Mouse (Mus musculus) embryonic facial prominence, embryonic 12.5 days (tissue): ENCODE measurements around the gene Cd69. TPM values are rescaled to one million over a fixed set of nuclear protein-coding genes. Genes with fewer than 3 reads are reported as not detected.

Source experiments
- ATAC-seq: fragments of 200-750 bp; cut with Nextera tagmentation; 2 replicates; pipeline ENCODE4 v1.8.0; 2017; ENCODE audit not compliant: insufficient number of reproducible peaks, insufficient read depth, low FRiP score, low TSS enrichment
- H3K27ac ChIP-seq: fragments of 300-500 bp; sonication (generic); 2 replicates; pipeline ENCODE4 v1.5.1; 2016; ENCODE audit warnings: mild to moderate bottlenecking
- H3K27me3 ChIP-seq: fragments of 300-500 bp; sonication (generic); 2 replicates; pipeline ENCODE4 v1.6.1; 2016; ENCODE audit warnings: mild to moderate bottlenecking, moderate library complexity
- H3K36me3 ChIP-seq: fragments of 300-500 bp; sonication (generic); 2 replicates; pipeline ENCODE4 v1.6.1; 2016; ENCODE audit warnings: mild to moderate bottlenecking
- H3K4me1 ChIP-seq: fragments of 300-500 bp; sonication (generic); 2 replicates; pipeline ENCODE4 v1.6.1; 2016
- H3K4me2 ChIP-seq: fragments of 300-500 bp; sonication (generic); replicated peaks from 2 replicates; pipeline ENCODE4 v1.6.1; 2016; ENCODE audit warnings: mild to moderate bottlenecking, moderate library complexity
- H3K4me3 ChIP-seq: fragments of 300-500 bp; sonication (generic); 2 replicates; pipeline ENCODE4 v1.5.1; 2016; ENCODE audit warnings: mild to moderate bottlenecking
- H3K9ac ChIP-seq: fragments of 300-500 bp; sonication (generic); 2 replicates; pipeline ENCODE4 v1.6.1; 2016; ENCODE audit warnings: mild to moderate bottlenecking, moderate library complexity
- H3K9me3 ChIP-seq: fragments of 300-500 bp; sonication (generic); 2 replicates; pipeline ENCODE4 v1.6.1; 2016; ENCODE audit warnings: mild to moderate bottlenecking, moderate library complexity
- WGBS: fragments of 180-500 bp; shearing (Covaris S2); methylation state at CpG from one replicate; pipeline ENCODE4 v1.1.7; 2016; 5-methylcytosine and 5-hydroxymethylcytosine counted together
- polyA plus RNA-seq: library from polyadenylated mRNA; unstranded; fragments of >200 nt; fragmentation: Nextera tagmentation; extraction: Ambion mirVana; gene quantifications from 2 replicates; pipeline ENCODE4 v1.2.1, GENCODE M21; 2016

Gene Cd69
- polyA plus RNA-seq, result not detected in 2 replicates

DNA sequence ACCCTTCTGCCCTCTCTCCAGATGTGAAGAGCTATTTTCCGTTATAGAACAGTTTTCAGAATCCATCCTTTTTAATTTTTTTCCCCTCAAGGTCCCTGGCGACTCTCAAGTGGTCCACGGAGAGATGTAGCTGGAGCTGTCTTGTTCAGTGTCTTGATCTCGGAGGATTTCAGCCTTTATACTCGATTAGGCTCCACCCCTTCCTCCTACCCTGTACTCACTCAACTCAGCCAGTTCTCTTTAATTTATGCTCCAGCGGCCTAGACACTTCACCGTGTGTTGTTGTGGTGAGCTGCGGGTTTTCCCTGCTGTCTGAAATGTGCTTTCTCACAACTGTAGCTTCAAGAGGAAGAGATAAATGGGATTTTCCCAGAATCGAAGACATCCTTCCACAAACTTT is at the start of gene Cd69:
TSS of gene Cd69 (minus strand) at position 217 of the 400 bp plus-strand sequence.
- Histone ChIP-seq H3K4me2 (no peak within 1 kb of the TSS), H3K36me3 (no peaks in the 10 kb centered on the region), H3K4me1 (no peaks in the 10 kb centered on the region), H3K9ac (no peak within 1 kb of the TSS), H3K4me3 (no peak within 1 kb of the TSS), H3K27ac (no peak within 1 kb of the TSS), H3K27me3 (no peaks in the 10 kb centered on the region), H3K9me3 (no peaks in the 10 kb centered on the region)
- 76% methylated on average over 9 of the region's 9 CpGs for WGBS
- no peak for ATAC-seq

DNA sequence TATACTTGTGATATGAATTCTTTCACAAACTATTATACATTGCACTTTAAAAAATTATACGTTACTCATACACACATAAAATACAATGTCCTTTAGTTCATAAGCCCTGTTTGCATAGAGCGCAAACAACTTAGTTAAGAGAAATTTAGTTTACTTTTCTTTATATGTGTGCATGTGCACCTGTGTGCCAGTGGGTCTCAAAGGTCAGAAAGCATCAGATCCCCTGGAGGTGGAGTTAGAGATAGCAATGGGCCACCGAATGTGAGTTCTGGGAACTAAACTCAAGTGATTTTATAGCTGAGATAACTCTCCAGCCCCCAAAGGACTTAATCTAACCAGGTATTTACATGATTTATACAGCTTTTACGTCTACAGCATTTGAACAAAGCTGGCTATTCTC is 44.1 kb upstream of the Cd69 start:
- Histone ChIP-seq H3K4me3 (no peak overlapping the region), H3K9ac (no peak overlapping the region), H3K27me3 (no peaks in the 10 kb centered on the region), H3K27ac (no peak overlapping the region), H3K4me1 (no peaks in the 10 kb centered on the region), H3K4me2 (no peak overlapping the region), H3K9me3 (no peaks in the 10 kb centered on the region), H3K36me3 (no peaks in the 10 kb centered on the region)
- 73% methylated on average over 4 of the region's 4 CpGs for whole genome bisulfite sequencing
- no peak for ATAC-seq

DNA sequence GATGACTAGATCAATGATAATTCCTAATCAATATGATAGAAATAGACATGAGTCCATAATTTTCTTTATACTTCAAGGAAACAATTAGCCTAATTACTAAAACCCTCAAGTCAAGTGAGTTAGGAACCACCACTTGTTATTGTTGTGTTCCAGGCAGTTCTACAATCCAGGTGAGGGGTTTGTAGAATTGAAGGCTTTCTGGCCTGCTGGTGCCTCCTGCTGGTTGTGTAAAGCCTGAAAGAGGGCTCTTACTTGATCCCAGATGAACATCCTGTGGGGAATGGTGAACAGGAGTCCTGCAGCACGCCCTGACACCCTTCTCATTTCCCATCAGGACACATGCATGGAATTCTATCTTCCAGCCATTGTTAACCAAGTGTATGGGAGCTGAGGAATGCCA is 43.2 kb upstream of the Cd69 start:
- WGBS, result 35% methylated on average over 1 of the region's 1 CpGs
- Histone ChIP-seq H3K4me2 (no peak overlapping the region), H3K9ac (no peak overlapping the region)

DNA sequence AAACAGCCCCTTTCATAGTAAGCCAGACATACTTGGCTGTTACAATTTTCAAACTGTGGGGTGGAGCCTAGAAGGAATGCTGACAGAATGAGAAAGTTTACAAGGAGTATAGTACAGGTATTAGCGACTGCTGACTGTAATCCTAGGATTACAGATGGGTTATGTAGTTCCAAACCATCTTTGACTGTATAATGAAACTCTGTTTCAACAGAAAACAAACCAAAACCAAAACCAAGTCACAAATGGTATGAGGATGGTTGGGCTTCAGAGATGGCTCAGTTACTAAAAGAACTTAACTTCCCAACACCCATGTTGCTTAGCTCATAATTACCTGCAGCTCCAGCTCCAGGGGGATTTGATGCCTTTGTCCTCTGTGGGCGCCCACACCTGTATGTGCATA is 41.2 kb upstream of the Cd69 start:
- ATAC-seq, result no peak
- no peak overlapping the region for H3K4me3 ChIP-seq
- H3K4me1 ChIP-seq, result no peaks in the 10 kb centered on the region
- 67% methylated on average over 2 of the region's 2 CpGs for WGBS
- no peaks in the 10 kb centered on the region for H3K9me3 ChIP-seq
- H3K4me2 ChIP-seq, result no peak overlapping the region
- no peaks in the 10 kb centered on the region for H3K36me3 ChIP-seq
- no peaks in the 10 kb centered on the region for H3K27me3 ChIP-seq
- H3K9ac ChIP-seq, result no peak overlapping the region
- H3K27ac ChIP-seq, result no peak overlapping the region

More for the DNA sequence above, 43.2 kb upstream of the Cd69 start:
- H3K27ac ChIP-seq, result no peak overlapping the region
- H3K36me3 ChIP-seq, result no peaks in the 10 kb centered on the region
- no peaks in the 10 kb centered on the region for H3K27me3 ChIP-seq
- no peak overlapping the region for H3K4me3 ChIP-seq
- no peaks in the 10 kb centered on the region for H3K9me3 ChIP-seq
- no peak for ATAC-seq
- no peaks in the 10 kb centered on the region for H3K4me1 ChIP-seq

DNA sequence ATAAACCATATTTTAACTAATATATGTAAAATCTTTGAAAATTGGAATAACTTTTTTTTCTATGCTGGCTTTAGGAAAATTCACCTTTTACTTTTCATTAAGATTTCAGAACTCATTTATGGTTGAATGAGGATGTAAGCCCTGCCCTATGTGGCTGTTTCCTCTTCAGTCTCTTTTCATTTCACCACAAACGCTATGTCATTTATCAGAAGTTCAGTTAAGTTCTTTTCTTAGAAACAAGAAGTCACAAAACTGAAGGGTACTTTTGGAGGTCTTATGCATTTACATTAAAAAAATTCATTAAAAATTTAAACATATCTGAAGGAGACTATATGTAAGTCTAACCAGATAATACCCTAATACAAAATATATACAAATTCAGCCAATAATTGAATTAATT is 40.5 kb upstream of the Cd69 start:
- H3K27me3 ChIP-seq, result no peaks in the 10 kb centered on the region

DNA sequence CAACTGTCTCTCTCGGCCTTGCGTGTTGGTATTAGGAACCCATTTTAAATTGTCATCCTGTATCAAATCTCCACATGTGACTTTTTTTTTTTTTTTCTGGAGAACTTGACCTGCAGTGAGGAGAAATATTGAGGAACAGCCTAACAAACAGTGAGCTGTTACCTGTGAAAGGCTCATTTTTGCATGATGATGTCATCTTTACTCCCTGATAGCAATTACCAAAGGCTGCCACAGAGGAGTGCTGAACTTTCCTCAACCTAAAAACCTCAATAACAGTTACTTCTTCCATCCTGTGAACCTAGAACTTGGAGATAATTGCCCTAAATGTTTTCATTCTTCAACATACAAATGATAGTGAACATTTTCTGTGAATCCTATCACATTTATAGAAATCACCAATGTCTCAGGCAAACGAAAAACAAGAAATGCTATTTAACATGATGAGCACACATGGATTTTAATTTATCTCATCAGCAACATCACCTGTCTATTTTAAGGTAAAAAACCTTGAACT is 39.5 kb upstream of the Cd69 start:
- no peak for ATAC-seq
- 78% methylated on average over 3 of the region's 3 CpGs for WGBS
- Histone ChIP-seq H3K4me2 (no peak overlapping the region), H3K9me3 (no peaks in the 10 kb centered on the region), H3K36me3 (no peaks in the 10 kb centered on the region), H3K4me3 (no peak overlapping the region), H3K27ac (no peak overlapping the region), H3K27me3 (no peaks in the 10 kb centered on the region), H3K9ac (no peak overlapping the region), H3K4me1 (no peaks in the 10 kb centered on the region)

More for the DNA sequence above, 40.5 kb upstream of the Cd69 start:
- Histone ChIP-seq H3K9me3 (no peaks in the 10 kb centered on the region), H3K27ac (no peak overlapping the region), H3K4me3 (no peak overlapping the region), H3K4me2 (no peak overlapping the region), H3K4me1 (no peaks in the 10 kb centered on the region), H3K9ac (no peak overlapping the region), H3K36me3 (no peaks in the 10 kb centered on the region)
- WGBS, result 79% methylated on average over 1 of the region's 1 CpGs
- ATAC-seq, result no peak

DNA sequence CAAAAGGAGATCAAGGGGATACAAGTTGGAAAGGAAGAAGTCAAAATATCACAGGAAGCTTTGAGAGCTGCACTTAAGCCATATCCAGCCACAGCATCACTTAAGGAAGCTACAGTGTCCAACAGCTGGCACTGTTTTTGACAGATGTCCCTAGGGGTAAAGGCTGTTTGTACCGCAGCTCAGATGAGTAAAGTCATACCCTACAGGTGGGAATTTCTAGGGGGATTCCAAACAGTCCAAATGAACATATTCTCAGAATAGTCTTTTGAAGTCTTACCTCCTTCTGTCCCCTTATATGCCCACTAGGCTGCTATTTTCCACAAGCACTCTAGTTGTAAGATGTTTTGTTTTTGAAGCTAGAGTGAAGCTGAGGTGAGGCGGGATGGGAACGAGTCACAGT is 37.3 kb upstream of the Cd69 start:
- H3K9ac ChIP-seq, result no peak overlapping the region
- H3K4me1 ChIP-seq, result no peaks in the 10 kb centered on the region
- H3K27ac ChIP-seq, result no peak overlapping the region
- WGBS, result 76% methylated on average over 3 of the region's 3 CpGs
- ATAC-seq, result no peak
- H3K27me3 ChIP-seq, result no peaks in the 10 kb centered on the region
- no peak overlapping the region for H3K4me2 ChIP-seq
- H3K4me3 ChIP-seq, result no peak overlapping the region
- H3K9me3 ChIP-seq, result no peaks in the 10 kb centered on the region
- H3K36me3 ChIP-seq, result no peaks in the 10 kb centered on the region

DNA sequence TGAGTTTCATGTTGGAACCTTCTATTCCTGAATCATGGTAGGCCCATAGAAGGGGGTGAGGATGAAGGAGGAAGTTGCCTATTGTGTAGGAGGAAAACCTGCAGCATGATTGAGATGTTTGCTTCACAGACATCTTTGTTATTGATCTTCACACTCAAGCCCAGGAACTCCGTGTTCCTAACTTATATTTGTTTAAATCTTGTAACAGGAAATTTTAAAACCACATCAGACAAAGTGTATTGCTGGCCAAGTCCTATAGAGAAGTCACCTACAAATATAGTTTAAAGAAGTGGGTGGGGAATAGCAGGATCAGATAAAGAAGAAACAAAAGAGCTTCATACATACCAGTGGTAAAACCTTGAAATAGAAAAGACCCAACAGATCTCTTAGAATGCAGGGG is 28.9 kb upstream of the Cd69 start:
- no peaks in the 10 kb centered on the region for H3K4me1 ChIP-seq
- H3K4me2 ChIP-seq, result no peak overlapping the region
- no peak overlapping the region for H3K4me3 ChIP-seq
- H3K36me3 ChIP-seq, result no peaks in the 10 kb centered on the region
- H3K27me3 ChIP-seq, result no peaks in the 10 kb centered on the region
- ATAC-seq, result no peak
- no peaks in the 10 kb centered on the region for H3K9me3 ChIP-seq
- H3K9ac ChIP-seq, result no peak overlapping the region
- H3K27ac ChIP-seq, result no peak overlapping the region
- WGBS, result 59% methylated on average over 1 of the region's 1 CpGs

DNA sequence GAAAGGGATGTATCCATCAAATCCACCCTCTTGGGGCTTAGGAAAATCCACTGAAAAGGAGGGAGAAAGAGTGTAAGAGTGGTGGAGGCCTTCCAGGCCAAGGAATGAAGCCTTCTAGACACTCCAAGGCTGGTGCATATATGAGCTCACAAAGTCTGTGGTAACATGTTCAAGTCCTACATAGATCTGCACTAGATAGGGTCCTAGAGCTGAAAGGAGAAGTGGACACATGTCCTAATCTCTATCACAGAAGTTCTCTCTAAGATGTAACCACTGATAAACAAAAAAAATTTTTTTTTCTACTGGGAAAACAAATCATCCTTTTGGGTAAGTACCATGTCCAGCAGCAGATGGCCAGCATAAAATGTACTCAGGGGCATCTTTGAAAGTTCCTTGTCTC is 13.5 kb upstream of the Cd69 start:
- H3K27ac ChIP-seq, result no peak overlapping the region
- H3K36me3 ChIP-seq, result no peaks in the 10 kb centered on the region
- H3K9me3 ChIP-seq, result no peaks in the 10 kb centered on the region
- no peak for ATAC-seq
- no peak overlapping the region for H3K9ac ChIP-seq
- no peak overlapping the region for H3K4me2 ChIP-seq
- no peaks in the 10 kb centered on the region for H3K4me1 ChIP-seq
- no peaks in the 10 kb centered on the region for H3K27me3 ChIP-seq
- no peak overlapping the region for H3K4me3 ChIP-seq

DNA sequence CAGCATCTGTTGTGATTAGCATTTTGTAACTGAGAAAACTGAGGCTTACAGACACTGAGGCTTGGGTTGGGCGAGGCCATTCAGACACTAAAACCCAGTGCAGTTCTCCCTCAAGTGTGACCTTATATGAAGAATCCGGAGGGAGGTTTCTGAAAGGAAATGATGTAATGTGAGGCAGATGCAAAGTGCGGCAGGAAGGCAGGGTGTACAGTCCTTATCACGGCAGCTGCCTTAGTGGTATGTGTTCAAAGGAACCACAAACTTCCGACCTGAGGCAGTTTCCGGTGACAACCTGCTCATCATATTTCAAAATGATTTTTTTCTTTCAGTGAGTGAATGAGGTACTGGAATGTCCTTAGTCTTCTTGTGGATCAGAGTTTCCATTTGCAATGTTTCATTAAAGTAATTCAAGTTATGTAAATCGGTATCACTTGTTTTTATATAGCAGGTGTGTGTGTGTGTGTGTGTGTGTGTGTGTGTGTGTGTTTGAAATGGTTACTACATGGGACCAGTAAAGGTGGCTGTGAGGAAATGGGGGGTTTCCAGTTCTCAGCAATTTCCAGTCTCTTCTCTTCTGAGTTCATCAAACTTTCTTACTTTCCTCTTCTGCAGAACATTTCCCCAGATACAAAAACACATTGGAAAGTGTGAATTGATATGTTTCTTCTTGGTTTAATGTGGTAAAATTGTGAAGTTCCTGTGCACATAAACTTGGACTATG is 9.3 kb upstream of the Cd69 start:
- Histone ChIP-seq H3K9ac (no peak overlapping the region), H3K4me1 (no peaks in the 10 kb centered on the region), H3K27me3 (no peaks in the 10 kb centered on the region), H3K36me3 (no peaks in the 10 kb centered on the region), H3K27ac (no peak overlapping the region), H3K9me3 (no peaks in the 10 kb centered on the region), H3K4me2 (no peak overlapping the region), H3K4me3 (no peak overlapping the region)
- WGBS, result 67% methylated on average over 7 of the region's 7 CpGs
- no peak for ATAC-seq

DNA sequence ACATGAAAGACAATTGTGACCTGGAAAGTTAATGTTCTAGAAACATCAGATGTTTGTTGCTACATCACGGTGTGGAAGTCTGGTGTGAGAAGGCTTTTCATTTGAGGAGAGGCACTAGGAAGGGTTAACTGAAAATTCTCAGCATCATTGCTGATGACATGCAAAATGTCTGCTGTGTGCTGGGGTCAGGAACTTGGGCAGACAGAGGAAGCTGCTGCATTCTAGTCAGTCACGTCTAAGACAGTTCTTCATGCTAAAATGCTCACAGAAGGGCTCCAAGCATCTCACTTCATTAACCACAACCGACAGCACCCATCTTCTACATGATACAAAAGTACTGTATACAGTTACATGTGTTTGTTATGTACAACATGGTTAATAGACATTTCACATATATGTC is 8.0 kb upstream of the Cd69 start:
- Histone ChIP-seq H3K9me3 (no peaks in the 10 kb centered on the region), H3K4me3 (no peak overlapping the region), H3K4me2 (no peak overlapping the region), H3K4me1 (no peaks in the 10 kb centered on the region), H3K36me3 (no peaks in the 10 kb centered on the region), H3K27ac (no peak overlapping the region), H3K9ac (no peak overlapping the region), H3K27me3 (no peaks in the 10 kb centered on the region)
- 76% methylated on average over 3 of the region's 3 CpGs for WGBS
- ATAC-seq, result no peak

DNA sequence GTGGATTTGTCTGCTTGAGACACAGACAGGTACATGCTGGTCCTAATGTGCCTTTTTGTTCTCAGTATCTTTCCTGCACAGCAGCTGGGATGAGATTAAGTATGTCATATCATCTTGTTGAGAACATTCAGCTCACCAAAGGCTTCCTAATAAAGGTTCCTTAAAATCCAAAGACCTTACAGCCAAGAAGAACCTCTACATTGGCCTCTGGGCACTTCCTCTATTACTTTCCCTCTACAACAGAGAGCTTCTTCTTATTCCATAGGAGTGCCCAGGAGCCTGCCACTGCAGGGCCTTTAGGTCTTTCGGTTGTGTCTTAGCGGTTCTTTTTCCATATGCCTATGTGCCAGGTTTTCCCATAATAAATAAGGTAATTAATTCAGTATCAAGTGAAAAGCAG is 1.2 kb upstream of the Cd69 start:
- 92% methylated on average over 2 of the region's 2 CpGs for WGBS
- Histone ChIP-seq H3K27me3 (no peaks in the 10 kb centered on the region), H3K4me1 (no peaks in the 10 kb centered on the region), H3K36me3 (no peaks in the 10 kb centered on the region), H3K9ac (no peak overlapping the region), H3K27ac (no peak overlapping the region), H3K9me3 (no peaks in the 10 kb centered on the region), H3K4me2 (no peak overlapping the region), H3K4me3 (no peak overlapping the region)
- ATAC-seq, result no peak
